ENCODE assay signal across 8 mouse cellular contexts in genomic region chr19:53599757-53600539, GRCm38 (mm10). TPM values are rescaled to one million over a fixed set of nuclear protein-coding genes. Genes with fewer than 3 reads are reported as not detected.
A peak's percentile ranks its signal among the peaks of the same experiment; 100 is the strongest.
DNase-seq lines count a peak whose midpoint lies in the region; ATAC-seq lines count a peak whose summit lies in the region.

Smc3 (plus strand) TSS chr19:53600398.

- peak; percentile 97 for DNase-seq in c-Kit-negative CD71-positive TER-119-positive erythroid progenitor cells, embryonic 14.5 days (ENCODE audit: low read depth, low spot score)
- DNase-seq in fibroblast of lung, adult 2 months (ENCODE audit: low read depth): peak; percentile 94
- peak; percentile 100 for DNase-seq in kidney, postnatal 14 days
- DNase-seq in liver, embryonic 13.5 days: peak; percentile 97
- peak; percentile 99 for DNase-seq in neural tube, embryonic 10.5 days (ENCODE audit: extremely low spot score, low spot score)

- H3K9ac ChIP-seq in heart, embryonic 14.5 days (ENCODE audit: low read length): peak within 1 kb of the TSS; percentile 97
- H3K9ac ChIP-seq in liver, embryonic 13.5 days: peak within 1 kb of the TSS; percentile 97
- peak within 1 kb of the TSS; percentile 98 for H3K9ac ChIP-seq in stomach, embryonic 16.5 days (ENCODE audit: low read length)

- no peaks in the 10 kb centered on the region for H3K9me3 ChIP-seq in heart, embryonic 14.5 days (ENCODE audit: control insufficient read depth, low read length)
- no peaks in the 10 kb centered on the region for H3K9me3 ChIP-seq in liver, embryonic 13.5 days (replicated peaks)
- no peaks in the 10 kb centered on the region for H3K9me3 ChIP-seq in stomach, embryonic 16.5 days (replicated peaks; ENCODE audit: control insufficient read depth, low read length)

- H3K36me3 ChIP-seq in heart, embryonic 14.5 days (ENCODE audit: control insufficient read depth, insufficient read depth, low read length): peaks cover 11% of the 10 kb centered on the region
- H3K36me3 ChIP-seq in liver, embryonic 13.5 days: peaks cover 22% of the 10 kb centered on the region
- 0 out of 2 replicates have a peak, but pooled peaks cover 4% of the 10 kb centered on the region for H3K36me3 ChIP-seq in stomach, embryonic 16.5 days (ENCODE audit: control insufficient read depth, insufficient read depth, low read length)

- WGBS in heart, embryonic 14.5 days: under 1% methylated on average over 65 of the region's 70 CpGs
- WGBS in liver, embryonic 13.5 days (ENCODE audit: insufficient replicate concordance): under 1% methylated on average over 68 of the region's 70 CpGs
- under 1% methylated on average over 70 of the region's 70 CpGs for WGBS in stomach, embryonic 16.5 days

- peak; percentile 95 for ATAC-seq in CD4-positive, CD25-positive, alpha-beta regulatory T cell, adult 4 months
- ATAC-seq in heart, embryonic 14.5 days (ENCODE audit: insufficient number of reproducible peaks, insufficient read depth, low FRiP score, low read depth): peak; percentile 97
- peak; percentile 89 for ATAC-seq in liver, embryonic 13.5 days (ENCODE audit: low read depth)
- peak; percentile 96 for ATAC-seq in stomach, embryonic 16.5 days (ENCODE audit: insufficient read depth, low FRiP score)

- peak within 1 kb of the TSS; percentile 84 to 100 for H3K4me3 ChIP-seq in heart, embryonic 14.5 days (ENCODE audit: control insufficient read depth in 1 of 2, insufficient read depth in 1 of 2, low read depth in 1 of 2, low read length in 2 of 2)
- H3K4me3 ChIP-seq in liver, embryonic 13.5 days (replicated peaks): peak within 1 kb of the TSS; percentile 100
- peak within 1 kb of the TSS; percentile 98 for H3K4me3 ChIP-seq in stomach, embryonic 16.5 days (replicated peaks; ENCODE audit: low read length)

- H3K27me3 ChIP-seq in heart, embryonic 14.5 days (ENCODE audit: control insufficient read depth, insufficient read depth, low read length): no peaks in the 10 kb centered on the region
- H3K27me3 ChIP-seq in liver, embryonic 13.5 days: no peaks in the 10 kb centered on the region
- H3K27me3 ChIP-seq in stomach, embryonic 16.5 days (ENCODE audit: control insufficient read depth, insufficient read depth, low read length): no peaks in the 10 kb centered on the region

- peak within 1 kb of the TSS; percentile 85 for H3K4me2 ChIP-seq in heart, embryonic 14.5 days (ENCODE audit: low read length)
- peak within 1 kb of the TSS; percentile 81 for H3K4me2 ChIP-seq in liver, embryonic 13.5 days
- H3K4me2 ChIP-seq in stomach, embryonic 16.5 days (ENCODE audit: low read depth, low read length): peak within 1 kb of the TSS; percentile 67

- H3K4me1 ChIP-seq in heart, embryonic 14.5 days (ENCODE audit: control insufficient read depth in 2 of 2, insufficient read depth in 2 of 2, low read length in 2 of 2): peaks cover 4 to 15% of the 10 kb centered on the region in 2 experiments
- peaks cover 30% of the 10 kb centered on the region for H3K4me1 ChIP-seq in liver, embryonic 13.5 days (replicated peaks)
- H3K4me1 ChIP-seq in stomach, embryonic 16.5 days (ENCODE audit: control insufficient read depth, insufficient read depth, low read length): peaks cover 16% of the 10 kb centered on the region

- peak within 1 kb of the TSS; percentile 87 to 92 for H3K27ac ChIP-seq in heart, embryonic 14.5 days (replicated peaks in 1 of 2; ENCODE audit: control insufficient read depth in 1 of 2, insufficient read depth in 1 of 2, low read depth in 2 of 2, low read length in 2 of 2)
- H3K27ac ChIP-seq in liver, embryonic 13.5 days: peak within 1 kb of the TSS; percentile 95
- H3K27ac ChIP-seq in stomach, embryonic 16.5 days (ENCODE audit: low read length): peak within 1 kb of the TSS; percentile 96

RNA-seq across cellular contexts. Expression of gene Smc3, which starts in this region (rescaled TPM):
- 10 to 100 TPM; 38.9 to 40.8 TPM for polyA plus RNA-seq in CD4-positive, CD25-positive, alpha-beta regulatory T cell, adult 4 months (2017; shearing (Covaris generic))
- polyA plus RNA-seq in heart, embryonic 14.5 days (2014; fragmentation: Nextera tagmentation; extraction: Ambion mirVana): 37.0 and 38.5 TPM in 2 replicates
- 45.0 and 53.4 TPM in 2 replicates for polyA plus RNA-seq in liver, embryonic 13.5 days (2015; fragmentation: Nextera tagmentation; extraction: Ambion mirVana)
- 55.2 and 60.2 TPM in 2 replicates for polyA plus RNA-seq in stomach, embryonic 16.5 days (2015; fragmentation: Nextera tagmentation; extraction: Ambion mirVana)

Comparison
In these comparisons a context has a peak if more than half of its experiments do, and no peak if none do; other contexts are left out.
1. Peak in every context shown above with its lines: DNase-seq, ATAC-seq, H3K4me3 ChIP-seq and H3K27ac ChIP-seq.